Mouse (Mus musculus): Measurements from ENCODE around the gene Pld4. TPM values are rescaled to one million over a fixed set of nuclear protein-coding genes. Genes with fewer than 3 reads are reported as not detected.

The Pld4 gene
- polyA plus RNA-seq, 1 experiment = 4.0 TPM

DNA sequence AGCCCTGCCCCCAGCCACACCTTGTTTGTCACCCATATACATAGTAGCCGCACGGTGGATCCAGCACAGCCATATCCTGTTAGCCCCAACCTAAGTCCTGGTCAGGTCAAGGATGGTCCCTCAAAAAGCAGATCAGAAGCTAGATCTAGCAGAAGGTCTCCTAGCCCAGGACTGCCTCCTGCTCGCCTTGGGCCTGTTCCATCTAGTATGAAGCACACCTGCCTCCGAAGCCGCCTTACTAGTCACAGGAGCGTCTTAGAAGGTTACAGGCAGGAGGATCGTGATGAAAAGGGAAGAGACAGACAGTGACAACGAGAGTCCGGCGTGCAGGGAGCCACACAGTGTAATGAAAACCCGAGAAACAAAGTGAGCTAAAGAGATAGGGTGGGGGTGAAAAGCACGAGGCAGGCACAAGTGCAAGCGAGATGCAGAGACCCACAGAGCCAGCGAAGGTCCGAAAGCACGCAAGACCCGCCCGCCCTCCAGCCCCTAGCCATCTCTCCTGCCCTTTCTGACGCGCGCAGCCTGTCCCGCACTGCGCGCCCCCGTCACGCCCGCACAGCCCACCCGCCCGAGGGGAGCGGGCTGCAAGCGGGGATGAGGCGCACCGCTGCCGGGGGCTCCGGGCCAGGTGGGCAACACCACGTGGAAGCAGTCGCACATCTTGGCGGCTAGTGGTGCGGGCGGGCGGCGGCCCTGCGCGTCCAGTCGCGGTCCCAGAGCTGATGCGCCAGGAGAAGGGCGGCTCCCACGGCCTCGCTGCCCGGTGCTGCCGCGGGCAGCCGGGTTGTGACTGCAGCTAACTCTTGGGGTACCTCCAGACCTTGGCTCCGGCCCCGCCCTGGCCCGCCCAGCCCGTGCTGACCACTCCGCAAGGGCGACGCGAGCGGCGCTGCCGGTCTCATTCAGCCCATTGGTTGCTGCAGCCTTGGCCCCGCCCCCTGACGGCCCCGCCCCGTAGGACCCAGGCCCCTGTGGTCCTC is 41.7 kb downstream of the Pld4 start, which contains the start of gene Ahnak2:
Ahnak2 (minus strand) TSS at position 794 of the 983 bp plus-strand sequence.
- TF ChIP-seq CTCF (IDR thresholded peaks at IDR 0.05; ENCODE audit: control insufficient read depth, insufficient read depth, insufficient replicate concordance, low read depth, low read length) (no peak), POLR2A (IDR thresholded peaks at IDR 0.05; ENCODE audit: control insufficient read depth, low read depth, low read length) (no peak)
- H3K27ac ChIP-seq (ENCODE audit: control insufficient read depth, insufficient read depth, low read depth, low read length) = no peak within 1 kb of the TSS
- peak within 1 kb of the TSS; percentile 37 for H3K4me3 ChIP-seq (ENCODE audit: control insufficient read depth, low read depth, low read length)
- no peaks in the 10 kb centered on the region; the same call in 1 of the 2 replicates for H3K4me1 ChIP-seq (ENCODE audit: control insufficient read depth, insufficient read depth, low read length)
- H3K27me3 ChIP-seq (ENCODE audit: control insufficient read depth, insufficient read depth, low read length) = no peaks in the 10 kb centered on the region
- no peaks in the 10 kb centered on the region for H3K36me3 ChIP-seq (ENCODE audit: control insufficient read depth, insufficient read depth, low read length)

DNA sequence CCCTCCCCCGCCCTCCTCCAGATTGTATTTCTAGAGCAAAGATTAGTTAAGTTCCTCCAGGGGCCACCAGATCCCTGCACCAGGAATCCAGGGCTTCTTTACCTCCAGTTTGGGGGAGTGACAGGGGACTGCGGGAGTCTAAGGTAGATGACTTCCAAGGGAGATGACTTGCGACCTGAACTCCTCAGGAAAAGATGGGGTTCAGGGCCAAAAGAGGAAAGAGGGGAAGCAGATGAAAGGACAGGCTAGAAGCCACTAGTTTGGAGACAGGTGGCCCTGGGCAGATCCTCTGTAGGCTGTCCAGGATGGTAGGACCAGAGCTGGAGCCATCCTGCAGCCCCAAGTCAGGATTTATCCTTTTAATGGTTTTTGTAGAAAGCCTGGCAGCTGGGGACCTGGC is 42.5 kb downstream of the Pld4 start:
- Histone ChIP-seq H3K27me3 (ENCODE audit: control insufficient read depth, insufficient read depth, low read length) (no peaks in the 10 kb centered on the region), H3K27ac (ENCODE audit: control insufficient read depth, insufficient read depth, low read depth, low read length) (no peak overlapping the region), H3K4me1 (ENCODE audit: control insufficient read depth, insufficient read depth, low read length) (no peaks in the 10 kb centered on the region; the same call in 1 of the 2 replicates), H3K4me3 (ENCODE audit: control insufficient read depth, low read depth, low read length) (no peak overlapping the region), H3K36me3 (ENCODE audit: control insufficient read depth, insufficient read depth, low read length) (no peaks in the 10 kb centered on the region)
- TF ChIP-seq CTCF (IDR thresholded peaks at IDR 0.05; ENCODE audit: control insufficient read depth, insufficient read depth, insufficient replicate concordance, low read depth, low read length) (no peak), POLR2A (IDR thresholded peaks at IDR 0.05; ENCODE audit: control insufficient read depth, low read depth, low read length) (no peak)

DNA sequence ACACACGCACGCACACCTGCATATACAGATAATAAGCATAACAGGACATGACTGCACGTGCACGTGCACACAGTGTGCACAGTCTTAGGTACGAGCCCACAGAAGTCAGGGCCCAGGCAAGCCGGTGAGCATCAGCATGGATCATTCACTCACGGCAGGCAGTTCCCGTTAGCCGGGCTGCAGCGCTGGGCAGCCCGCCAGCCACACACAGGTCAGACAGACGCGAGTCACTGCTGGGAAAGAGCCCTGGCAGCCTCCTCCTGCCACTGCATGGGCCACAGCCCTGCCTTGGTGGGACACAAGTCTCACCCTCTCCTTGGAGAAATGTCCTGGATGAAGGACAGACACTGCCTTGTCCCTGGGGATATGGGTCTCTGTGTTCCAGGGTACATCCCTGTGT is 43.6 kb downstream of the Pld4 start:
- Histone ChIP-seq H3K27ac (ENCODE audit: control insufficient read depth, insufficient read depth, low read depth, low read length) (no peak overlapping the region), H3K27me3 (ENCODE audit: control insufficient read depth, insufficient read depth, low read length) (no peaks in the 10 kb centered on the region), H3K4me3 (ENCODE audit: control insufficient read depth, low read depth, low read length) (no peak overlapping the region), H3K4me1 (ENCODE audit: control insufficient read depth, insufficient read depth, low read length) (peaks cover 6% of the 10 kb centered on the region), H3K36me3 (ENCODE audit: control insufficient read depth, insufficient read depth, low read length) (no peaks in the 10 kb centered on the region)
- no peak for TF ChIP-seq POLR2A (IDR thresholded peaks at IDR 0.05; ENCODE audit: control insufficient read depth, low read depth, low read length)
- no peak for TF ChIP-seq CTCF (IDR thresholded peaks at IDR 0.05; ENCODE audit: control insufficient read depth, insufficient read depth, insufficient replicate concordance, low read depth, low read length)

DNA sequence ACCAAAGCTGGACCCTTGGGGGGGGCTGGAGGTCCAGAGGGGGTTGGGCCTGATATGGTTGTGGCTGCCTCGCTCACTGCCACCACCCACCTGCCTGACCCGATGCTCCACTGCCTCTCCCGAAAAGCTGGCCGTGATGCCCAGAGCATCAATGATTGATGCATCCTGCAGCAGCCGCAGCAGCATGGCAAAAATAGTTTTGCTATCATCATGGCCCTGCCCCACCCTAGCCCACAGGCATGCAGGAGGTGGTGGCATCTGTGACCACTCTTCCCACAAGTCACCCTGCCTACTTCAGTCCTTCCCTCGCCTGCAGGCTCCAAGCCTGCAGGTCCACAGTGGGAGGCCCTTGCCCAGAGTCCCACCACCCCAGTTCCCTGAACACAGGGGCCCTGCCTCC is 45.6 kb downstream of the Pld4 start:
- Histone ChIP-seq H3K36me3 (ENCODE audit: control insufficient read depth, insufficient read depth, low read length) (no peaks in the 10 kb centered on the region), H3K27ac (ENCODE audit: control insufficient read depth, insufficient read depth, low read depth, low read length) (no peak overlapping the region), H3K27me3 (ENCODE audit: control insufficient read depth, insufficient read depth, low read length) (no peaks in the 10 kb centered on the region), H3K4me3 (ENCODE audit: control insufficient read depth, low read depth, low read length) (no peak overlapping the region), H3K4me1 (ENCODE audit: control insufficient read depth, insufficient read depth, low read length) (peaks cover 12% of the 10 kb centered on the region)
- TF ChIP-seq CTCF (IDR thresholded peaks at IDR 0.05; ENCODE audit: control insufficient read depth, insufficient read depth, insufficient replicate concordance, low read depth, low read length) (no peak), POLR2A (IDR thresholded peaks at IDR 0.05; ENCODE audit: control insufficient read depth, low read depth, low read length) (no peak)

DNA sequence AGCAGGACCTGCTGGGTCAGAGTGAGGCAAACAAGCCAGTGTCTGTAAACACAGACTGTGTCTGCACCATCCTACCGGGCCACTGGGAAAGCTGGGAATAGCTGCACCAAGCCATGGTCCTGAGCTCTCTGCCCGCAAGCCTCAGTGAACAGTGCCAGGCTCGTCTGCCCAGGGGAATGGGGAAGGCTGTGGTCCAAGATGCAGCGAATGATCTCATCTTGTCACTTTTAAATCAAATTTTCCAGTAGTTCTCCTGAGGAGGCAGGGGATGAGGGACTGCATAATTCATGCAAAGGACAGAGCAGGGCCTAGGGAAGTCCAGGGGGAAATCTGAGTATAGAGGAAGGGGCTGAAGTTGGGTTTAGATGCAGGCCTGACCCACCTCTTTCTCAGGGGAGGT is 47.3 kb downstream of the Pld4 start:
- Histone ChIP-seq H3K4me1 (ENCODE audit: control insufficient read depth, insufficient read depth, low read length) (peaks cover 12% of the 10 kb centered on the region), H3K27ac (ENCODE audit: control insufficient read depth, insufficient read depth, low read depth, low read length) (no peak overlapping the region), H3K36me3 (ENCODE audit: control insufficient read depth, insufficient read depth, low read length) (no peaks in the 10 kb centered on the region), H3K4me3 (ENCODE audit: control insufficient read depth, low read depth, low read length) (peak overlapping the region; percentile 90), H3K27me3 (ENCODE audit: control insufficient read depth, insufficient read depth, low read length) (no peaks in the 10 kb centered on the region)
- no peak for TF ChIP-seq POLR2A (IDR thresholded peaks at IDR 0.05; ENCODE audit: control insufficient read depth, low read depth, low read length)
- no peak for TF ChIP-seq CTCF (IDR thresholded peaks at IDR 0.05; ENCODE audit: control insufficient read depth, insufficient read depth, insufficient replicate concordance, low read depth, low read length)

DNA sequence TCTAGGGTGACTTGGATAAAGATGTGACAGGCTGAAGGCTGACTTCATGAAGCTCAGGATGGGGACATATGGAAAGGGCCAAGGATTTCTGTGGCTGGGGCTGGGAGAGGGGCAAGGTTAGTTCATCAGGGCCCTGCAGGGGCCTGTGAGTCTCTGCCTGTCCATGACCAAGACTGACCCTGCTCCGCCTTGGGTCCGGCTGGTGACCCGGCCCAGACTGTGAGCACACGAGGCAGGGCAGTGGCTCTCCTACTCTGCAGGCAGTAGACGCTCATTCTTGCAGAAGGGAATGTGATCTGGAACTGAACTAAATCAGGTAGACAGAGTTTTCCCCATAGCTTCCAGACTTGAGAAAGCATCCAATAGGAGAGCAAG is 47.7 kb downstream of the Pld4 start:
- H3K4me1 ChIP-seq (ENCODE audit: control insufficient read depth, insufficient read depth, low read length) = peaks cover 12% of the 10 kb centered on the region
- no peaks in the 10 kb centered on the region for H3K27me3 ChIP-seq (ENCODE audit: control insufficient read depth, insufficient read depth, low read length)
- no peaks in the 10 kb centered on the region for H3K36me3 ChIP-seq (ENCODE audit: control insufficient read depth, insufficient read depth, low read length)
- H3K27ac ChIP-seq (ENCODE audit: control insufficient read depth, insufficient read depth, low read depth, low read length) = no peak overlapping the region
- peak overlapping the region; percentile 90 for H3K4me3 ChIP-seq (ENCODE audit: control insufficient read depth, low read depth, low read length)
- no peak for TF ChIP-seq POLR2A (IDR thresholded peaks at IDR 0.05; ENCODE audit: control insufficient read depth, low read depth, low read length)
- TF ChIP-seq CTCF (IDR thresholded peaks at IDR 0.05; ENCODE audit: control insufficient read depth, insufficient read depth, insufficient replicate concordance, low read depth, low read length) = no peak

DNA sequence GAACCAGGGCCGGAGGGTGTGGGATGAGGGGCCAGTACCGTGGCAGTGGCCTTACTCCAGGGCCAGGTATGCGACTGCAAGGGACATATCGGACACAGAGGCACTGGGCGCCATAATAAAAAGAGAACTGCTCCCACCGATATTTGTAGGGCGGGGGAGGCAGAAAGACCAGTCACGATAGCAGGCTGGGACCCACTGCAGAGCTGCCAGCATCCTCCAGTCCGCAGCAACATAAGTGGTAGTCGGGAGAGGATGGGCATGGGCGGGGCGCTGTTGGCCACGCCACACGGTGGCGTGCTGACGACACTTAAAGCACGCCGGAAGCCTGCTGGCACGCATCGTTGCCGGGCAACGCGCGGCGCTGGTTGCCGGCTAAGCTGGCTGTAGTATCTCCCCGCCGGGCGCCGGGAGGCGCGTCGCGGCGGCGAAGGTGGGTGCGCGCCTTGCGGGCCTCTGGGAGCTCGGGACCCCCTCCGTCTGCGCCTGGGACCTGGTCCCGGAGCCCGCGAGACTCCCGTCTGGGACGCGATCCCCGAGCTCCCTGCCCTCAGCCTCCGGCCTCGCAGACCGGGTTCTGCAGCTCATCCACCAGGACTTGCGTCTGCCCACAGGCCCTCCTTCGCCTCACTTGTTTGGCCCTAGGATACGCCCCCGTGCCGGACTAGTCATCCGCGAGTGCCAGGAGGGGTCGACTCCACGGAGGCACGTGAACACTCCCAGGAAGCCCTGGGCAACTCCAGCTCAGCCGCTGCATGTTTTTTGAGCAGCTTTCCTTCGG is 48.3 kb downstream of the Pld4 start, which contains the start of gene Clba1:
Clba1 (plus strand) TSS at position 351 of the 778 bp plus-strand sequence.
- Histone ChIP-seq H3K27me3 (ENCODE audit: control insufficient read depth, insufficient read depth, low read length) (no peaks in the 10 kb centered on the region), H3K27ac (ENCODE audit: control insufficient read depth, insufficient read depth, low read depth, low read length) (peak within 1 kb of the TSS; percentile 79), H3K4me1 (ENCODE audit: control insufficient read depth, insufficient read depth, low read length) (peaks cover 12% of the 10 kb centered on the region), H3K4me3 (ENCODE audit: control insufficient read depth, low read depth, low read length) (peak within 1 kb of the TSS; percentile 90), H3K36me3 (ENCODE audit: control insufficient read depth, insufficient read depth, low read length) (no peaks in the 10 kb centered on the region)
- TF ChIP-seq CTCF (IDR thresholded peaks at IDR 0.05; ENCODE audit: control insufficient read depth, insufficient read depth, insufficient replicate concordance, low read depth, low read length) = no peak; the same call in 1 of the 2 replicates
- peak; percentile 80 for TF ChIP-seq POLR2A (IDR thresholded peaks at IDR 0.05; ENCODE audit: control insufficient read depth, low read depth, low read length)
